Mouse (Mus musculus) E14TG2a.4 (cell line): ENCODE measurements around the gene Stard3.
A peak's percentile ranks its signal among the peaks of the same experiment; 100 is the strongest.

Source experiments
- CTCF ChIP-seq: conservative IDR thresholded peaks from 2 replicates; pipeline ENCODE4 v1.5.1; 2014; ENCODE audit warnings: low read length
- NANOG ChIP-seq: IDR thresholded peaks from 2 replicates; pipeline ENCODE4 v1.6.1; 2014; ENCODE audit warnings: borderline replicate concordance, low read length, mixed read lengths

DNA sequence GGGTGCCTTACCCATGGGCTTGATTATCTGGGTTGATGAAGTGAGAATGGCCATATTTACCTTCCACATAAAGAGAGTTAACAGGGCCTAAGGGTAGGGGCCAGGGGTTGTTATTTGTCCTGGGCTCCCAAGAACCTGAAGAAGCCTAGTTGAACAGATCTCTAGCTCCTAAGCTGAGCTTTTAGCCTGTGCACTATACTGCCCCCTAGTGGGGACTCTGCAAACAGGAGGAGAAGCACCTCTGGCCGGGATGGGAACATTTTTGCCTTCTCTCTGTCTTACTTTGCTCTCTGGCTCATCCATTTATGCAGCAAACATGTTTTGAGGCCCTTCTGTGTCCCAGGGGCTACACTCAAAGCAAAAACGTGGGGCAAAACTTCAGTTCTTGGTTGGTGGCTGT is 14.2 kb downstream of the Stard3 start:
- TF ChIP-seq CTCF (peak; percentile 99), NANOG (no peak)
